In the genomic region with DNA sequence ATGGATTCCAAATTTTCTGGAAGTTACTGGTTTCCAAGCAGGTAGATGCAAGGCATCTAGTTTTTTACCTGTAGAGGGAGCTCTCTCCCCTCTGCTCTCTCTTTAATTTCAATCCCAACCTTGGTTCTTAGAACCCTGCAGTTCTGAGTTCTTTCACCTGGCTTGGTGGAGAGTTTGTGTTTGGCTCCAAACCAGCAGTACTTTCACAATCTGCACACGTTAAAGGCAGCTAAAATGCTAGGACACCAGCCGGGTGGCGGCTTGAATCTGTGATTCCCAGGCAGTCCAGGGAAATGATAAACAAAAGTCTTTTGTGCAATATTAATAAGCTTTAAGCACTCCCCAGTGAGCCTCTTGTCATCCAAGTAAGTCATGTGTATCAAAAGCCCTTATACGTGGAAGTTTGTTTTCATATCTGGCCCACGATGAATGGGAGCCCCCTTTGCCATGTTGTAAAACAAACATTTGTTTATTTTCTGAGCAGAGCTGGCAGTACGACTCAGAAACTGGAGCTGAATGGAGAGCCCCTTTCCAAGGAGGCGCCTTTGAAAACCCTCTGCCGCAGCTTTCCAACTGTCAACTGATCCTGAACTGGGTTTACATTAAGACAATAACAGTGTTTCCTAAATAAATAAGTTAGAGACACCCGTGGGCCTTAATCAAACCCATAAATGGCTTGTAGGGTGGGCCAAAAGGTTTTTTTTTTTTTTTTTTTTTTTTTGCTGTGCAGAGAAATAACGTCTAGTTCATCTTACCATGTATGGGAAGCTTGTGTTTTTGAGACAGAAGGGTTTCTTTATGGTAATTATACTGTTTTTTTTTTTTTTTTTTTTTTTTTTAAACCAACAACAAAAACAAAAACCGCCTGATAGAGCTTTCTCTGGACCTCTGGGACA, we compare ENCODE assay signal across 8 mouse cellular contexts.
DNase-seq lines count a peak whose midpoint lies in the region; ATAC-seq lines count a peak whose summit lies in the region.

No protein-coding gene starts in this region.

- no peaks in the 10 kb centered on the region; the same call in 1 of the 2 replicates for H3K27me3 ChIP-seq in embryonic facial prominence, embryonic 13.5 days
- H3K27me3 ChIP-seq in hindbrain, embryonic 10.5 days (ENCODE audit: insufficient read depth, poor library complexity, severe bottlenecking): no peaks in the 10 kb centered on the region
- H3K27me3 ChIP-seq in limb, embryonic 12.5 days: peaks cover 61% of the 10 kb centered on the region
- no peaks in the 10 kb centered on the region for H3K27me3 ChIP-seq in neural tube, embryonic 11.5 days (ENCODE audit: control insufficient read depth, insufficient read depth, low read length)

- WGBS in embryonic facial prominence, embryonic 13.5 days: 16% methylated on average over 11 of the region's 11 CpGs
- 13% methylated on average over 11 of the region's 11 CpGs for WGBS in hindbrain, embryonic 10.5 days
- 27% methylated on average over 11 of the region's 11 CpGs for WGBS in limb, embryonic 12.5 days
- 21% methylated on average over 11 of the region's 11 CpGs for WGBS in neural tube, embryonic 11.5 days

- H3K9me3 ChIP-seq in embryonic facial prominence, embryonic 13.5 days: no peaks in the 10 kb centered on the region
- H3K9me3 ChIP-seq in hindbrain, embryonic 10.5 days: no peaks in the 10 kb centered on the region
- no peaks in the 10 kb centered on the region for H3K9me3 ChIP-seq in limb, embryonic 12.5 days
- H3K9me3 ChIP-seq in neural tube, embryonic 11.5 days (ENCODE audit: control insufficient read depth, low read length): no peaks in the 10 kb centered on the region

- ATAC-seq in embryonic facial prominence, embryonic 13.5 days (ENCODE audit: insufficient number of reproducible peaks, insufficient read depth, low FRiP score, low TSS enrichment, low read depth): no peak
- ATAC-seq in limb, embryonic 12.5 days (ENCODE audit: insufficient number of reproducible peaks, insufficient read depth, low FRiP score, low TSS enrichment, low read depth): no peak
- ATAC-seq in neural tube, embryonic 11.5 days (ENCODE audit: insufficient read depth, low FRiP score, low TSS enrichment): peak; percentile 56; the same call in 1 of the 2 replicates

- peak overlapping the region; percentile 28 for H3K4me3 ChIP-seq in embryonic facial prominence, embryonic 13.5 days
- H3K4me3 ChIP-seq in hindbrain, embryonic 10.5 days: peak overlapping the region; percentile 30
- H3K4me3 ChIP-seq in limb, embryonic 12.5 days (replicated peaks): no peak overlapping the region
- no peak overlapping the region for H3K4me3 ChIP-seq in neural tube, embryonic 11.5 days (ENCODE audit: low read depth, low read length)

- no peak overlapping the region for H3K9ac ChIP-seq in embryonic facial prominence, embryonic 13.5 days
- H3K9ac ChIP-seq in limb, embryonic 12.5 days (replicated peaks): no peak overlapping the region
- no peak overlapping the region for H3K9ac ChIP-seq in neural tube, embryonic 11.5 days (ENCODE audit: low read length)

- peak; percentile 27 for DNase-seq in adrenal gland, adult 2 months
- no peak for DNase-seq in adrenal gland, adult 18-20 months (ENCODE audit: low spot score in 2 of 2)
- peak; percentile 72 for DNase-seq in R1 (ENCODE audit: low read depth, low spot score)
- DNase-seq in hindbrain, embryonic 10.5 days (ENCODE audit: low spot score): peak; percentile 31
- peak; percentile 39 for DNase-seq in neural tube, embryonic 11.5 days (ENCODE audit: low spot score)
- DNase-seq in MN1 (ENCODE audit: low spot score): no peak

- H3K4me2 ChIP-seq in embryonic facial prominence, embryonic 13.5 days: peak overlapping the region; percentile 56
- peak overlapping the region; percentile 41 for H3K4me2 ChIP-seq in limb, embryonic 12.5 days
- 0 out of 2 replicates have a peak overlapping the region, but pooled peaks have one; percentile 17 for H3K4me2 ChIP-seq in neural tube, embryonic 11.5 days (ENCODE audit: low read depth)

- H3K4me1 ChIP-seq in embryonic facial prominence, embryonic 13.5 days: peaks cover 9% of the 10 kb centered on the region; the same call in 1 of the 2 replicates
- H3K4me1 ChIP-seq in hindbrain, embryonic 10.5 days (replicated peaks): peaks cover 13% of the 10 kb centered on the region
- H3K4me1 ChIP-seq in limb, embryonic 12.5 days (replicated peaks): peaks cover 4% of the 10 kb centered on the region; the same call in 1 of the 2 replicates
- no peaks in the 10 kb centered on the region; the same call in 1 of the 2 replicates for H3K4me1 ChIP-seq in neural tube, embryonic 11.5 days (ENCODE audit: control insufficient read depth, insufficient read depth, low read length)

- peak overlapping the region; percentile 64 for H3K27ac ChIP-seq in embryonic facial prominence, embryonic 13.5 days
- H3K27ac ChIP-seq in hindbrain, embryonic 10.5 days: peak overlapping the region; percentile 74
- no peak overlapping the region for H3K27ac ChIP-seq in limb, embryonic 12.5 days
- H3K27ac ChIP-seq in neural tube, embryonic 11.5 days (ENCODE audit: low read depth, low read length): no peak overlapping the region

- no peaks in the 10 kb centered on the region for H3K36me3 ChIP-seq in embryonic facial prominence, embryonic 13.5 days
- H3K36me3 ChIP-seq in hindbrain, embryonic 10.5 days: no peaks in the 10 kb centered on the region
- H3K36me3 ChIP-seq in limb, embryonic 12.5 days: no peaks in the 10 kb centered on the region
- H3K36me3 ChIP-seq in neural tube, embryonic 11.5 days (ENCODE audit: control insufficient read depth, insufficient read depth, low read length): no peaks in the 10 kb centered on the region

Comparison
In these comparisons a context has a peak if more than half of its experiments do, and no peak if none do; other contexts are left out.
1. DNase-seq: peak in adrenal gland, adult 2 months (single experiment), R1 (single experiment), hindbrain, embryonic 10.5 days (single experiment) and neural tube, embryonic 11.5 days (single experiment); none in adrenal gland, adult 18-20 months (0 of 2) and MN1 (single experiment).
2. H3K27ac ChIP-seq: peak in embryonic facial prominence, embryonic 13.5 days (single experiment) and hindbrain, embryonic 10.5 days (single experiment); none in limb, embryonic 12.5 days (single experiment) and neural tube, embryonic 11.5 days (single experiment).
3. H3K4me3 ChIP-seq: peak in embryonic facial prominence, embryonic 13.5 days (single experiment) and hindbrain, embryonic 10.5 days (single experiment); none in limb, embryonic 12.5 days (single experiment) and neural tube, embryonic 11.5 days (single experiment).
4. Peak in every context shown above with its lines, with median percentiles within 50 percentile points of each other: H3K4me2 ChIP-seq.